Mouse (Mus musculus): ENCODE measurements around the gene Gm16181.

Gm16181 gene

DNA sequence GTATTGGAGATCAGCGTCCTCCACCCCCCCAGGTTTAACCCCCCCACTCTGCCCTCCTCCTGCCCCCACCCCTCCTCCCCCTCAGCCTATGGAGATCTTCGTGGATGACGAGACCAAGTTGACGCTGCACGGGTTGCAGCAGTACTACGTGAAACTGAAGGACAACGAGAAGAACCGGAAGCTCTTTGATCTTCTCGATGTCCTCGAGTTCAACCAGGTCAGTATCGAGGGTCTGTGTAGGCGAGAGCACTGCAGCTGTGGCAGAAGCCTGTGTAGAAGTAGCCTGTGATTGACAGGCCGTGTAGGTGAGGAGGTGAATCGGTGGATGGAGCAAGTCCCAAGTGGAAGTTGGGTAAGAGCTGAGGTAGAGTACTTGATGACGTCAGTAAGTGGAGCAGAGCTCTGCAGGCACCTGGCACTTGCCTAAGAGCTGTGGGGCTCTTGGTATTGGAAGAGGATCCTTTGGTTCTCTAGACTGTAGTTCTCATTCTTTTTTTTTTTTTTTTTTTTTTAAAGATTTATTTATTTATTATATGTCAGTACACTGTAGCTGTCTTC, 30.6 kb downstream of the Gm16181 start:
- peak; percentile 80 to 90 for DNase-seq

DNA sequence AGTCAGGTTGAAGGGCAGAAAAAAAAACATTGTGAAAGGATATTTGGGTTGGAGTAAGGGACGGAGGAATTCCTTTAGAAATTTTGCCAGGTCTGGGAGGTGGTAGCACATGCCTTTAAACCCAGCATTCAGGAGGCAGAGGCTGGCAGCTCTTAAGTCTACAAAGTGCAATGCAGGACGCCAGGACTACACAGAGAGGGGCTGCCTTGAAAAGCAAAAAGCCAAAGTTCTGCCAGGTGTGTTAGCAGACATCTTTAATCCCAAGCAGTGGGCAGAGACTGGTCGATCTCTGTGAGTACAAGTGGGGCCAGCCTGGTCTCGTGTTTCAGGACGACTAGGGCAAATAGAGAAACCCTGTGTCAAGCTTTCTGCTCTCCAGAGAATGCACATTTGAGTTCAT, 31.3 kb downstream of the Gm16181 start:
- no peak for DNase-seq

DNA sequence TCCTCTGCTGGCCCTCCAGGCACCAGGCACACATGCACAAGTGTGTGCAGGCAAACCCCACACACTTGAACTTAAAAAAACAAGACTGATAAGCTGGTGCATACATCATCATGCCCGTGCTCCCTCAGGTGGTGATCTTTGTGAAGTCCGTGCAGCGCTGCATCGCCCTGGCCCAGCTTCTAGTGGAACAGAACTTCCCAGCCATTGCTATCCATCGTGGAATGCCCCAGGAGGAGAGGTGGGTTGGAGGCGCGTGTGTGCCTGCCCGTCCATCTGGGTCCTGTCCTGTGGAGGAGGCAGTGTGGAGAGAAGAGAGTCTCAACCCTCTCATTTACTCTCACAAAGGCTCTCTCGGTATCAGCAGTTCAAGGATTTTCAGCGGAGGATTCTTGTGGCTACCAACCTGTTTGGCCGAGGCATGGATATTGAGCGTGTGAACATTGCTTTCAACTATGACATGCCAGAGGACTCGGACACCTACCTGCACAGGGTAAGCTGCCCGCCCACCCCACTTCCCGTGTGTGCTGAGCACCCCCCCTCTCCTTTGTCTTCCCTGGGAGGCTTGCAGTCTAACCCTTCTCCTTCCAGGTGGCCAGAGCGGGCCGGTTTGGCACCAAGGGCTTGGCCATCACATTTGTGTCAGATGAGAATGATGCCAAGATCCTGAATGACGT, 32.1 kb downstream of the Gm16181 start:
- DNase-seq = no peak

DNA sequence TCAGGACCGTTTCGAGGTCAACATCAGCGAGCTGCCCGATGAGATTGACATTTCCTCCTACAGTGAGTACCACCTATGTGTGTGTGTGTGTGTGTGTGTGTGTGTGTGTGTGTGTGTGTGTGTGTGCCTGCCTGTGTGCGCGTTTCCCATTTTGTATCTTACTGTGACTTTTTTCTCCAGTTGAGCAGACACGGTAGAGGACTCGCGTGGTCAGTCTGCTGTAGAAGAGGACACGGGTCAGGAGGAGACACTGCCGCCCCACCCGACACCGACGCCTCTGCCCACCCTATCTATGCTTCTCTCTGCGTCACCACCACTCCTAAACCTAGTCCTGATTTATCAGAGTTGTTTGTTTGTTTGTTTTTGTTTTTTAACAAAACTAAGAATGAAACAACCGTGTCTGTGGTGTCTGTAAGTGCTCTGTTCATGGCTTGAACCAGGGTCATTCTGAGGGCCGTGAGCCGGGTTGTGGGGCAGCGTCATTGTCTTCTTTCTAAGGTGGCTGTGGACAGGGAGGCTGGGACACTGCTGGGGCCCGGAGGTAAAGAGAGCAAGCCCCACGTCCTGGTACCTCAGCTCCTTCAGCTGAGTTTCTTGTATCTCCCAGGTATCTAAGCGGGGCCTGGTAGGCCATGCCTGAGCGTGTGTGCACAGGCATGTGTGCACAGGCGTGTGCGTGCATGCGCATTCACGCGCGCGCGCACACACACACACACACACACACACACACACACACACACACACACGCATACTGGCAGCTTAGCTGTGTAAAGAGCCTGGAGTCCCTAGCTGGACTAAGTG, 32.9 kb downstream of the Gm16181 start:
- no peak for DNase-seq

DNA sequence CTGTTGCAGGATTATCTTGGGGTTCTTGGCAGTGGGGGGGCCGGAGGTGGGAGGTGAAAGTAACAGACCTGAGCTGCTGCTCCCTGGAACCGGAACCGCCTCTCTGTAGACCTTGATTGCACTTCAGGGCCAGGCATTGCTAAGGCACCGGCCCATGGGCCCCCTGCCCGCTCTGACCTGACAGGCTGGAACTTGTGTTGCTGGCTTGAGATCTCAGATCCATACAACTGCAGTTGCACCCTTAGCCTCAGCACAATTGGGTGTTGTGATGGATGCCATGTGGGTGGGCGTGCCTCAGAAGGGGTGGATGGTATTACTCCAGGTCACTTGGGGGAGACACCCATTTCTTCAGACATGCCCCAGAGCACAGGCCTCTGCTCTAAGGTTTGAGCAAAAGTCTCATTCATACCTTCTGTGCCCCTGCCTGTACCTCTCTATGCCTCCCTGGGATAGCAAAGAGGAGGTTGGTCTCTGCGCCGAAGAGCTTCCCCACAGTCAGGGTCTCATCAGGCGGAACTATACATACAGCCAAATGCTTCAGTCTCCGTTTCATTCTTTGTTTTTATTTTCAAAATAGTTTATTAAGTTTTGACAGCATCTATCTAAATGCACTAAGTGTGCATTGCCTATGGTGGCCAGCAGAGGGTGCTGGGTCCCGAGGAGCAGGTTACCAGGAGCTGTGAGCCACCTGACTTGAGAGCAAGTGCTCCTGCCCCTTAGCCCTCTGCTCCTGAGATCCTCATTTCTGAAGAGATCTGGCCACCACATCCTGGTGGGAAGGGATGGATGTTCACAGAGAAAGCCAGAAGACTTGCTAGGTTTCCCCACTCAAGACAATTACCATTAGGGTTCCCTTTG, 33.8 kb downstream of the Gm16181 start:
- DNase-seq = peak; percentile 69 to 72

DNA sequence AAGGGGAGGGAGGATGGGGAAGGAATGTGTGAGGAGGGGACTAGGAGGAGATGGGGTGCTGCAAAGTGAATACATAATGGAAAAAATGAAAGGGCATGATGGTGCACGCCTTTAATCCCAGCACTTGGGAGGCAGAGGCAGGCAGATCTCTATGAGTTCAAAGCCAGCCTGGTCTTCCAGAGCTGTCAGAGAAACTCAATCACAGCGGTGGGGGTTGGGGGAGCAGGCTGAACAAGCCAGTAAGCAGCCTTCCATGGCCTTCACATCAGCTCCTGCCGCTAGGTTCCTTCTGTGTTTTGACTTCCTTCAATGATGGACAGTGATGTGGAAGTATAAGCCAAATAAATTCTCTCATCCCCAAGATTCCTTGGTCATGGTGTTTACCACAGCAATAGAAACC, 34.7 kb downstream of the Gm16181 start:
- no peak for DNase-seq

DNA sequence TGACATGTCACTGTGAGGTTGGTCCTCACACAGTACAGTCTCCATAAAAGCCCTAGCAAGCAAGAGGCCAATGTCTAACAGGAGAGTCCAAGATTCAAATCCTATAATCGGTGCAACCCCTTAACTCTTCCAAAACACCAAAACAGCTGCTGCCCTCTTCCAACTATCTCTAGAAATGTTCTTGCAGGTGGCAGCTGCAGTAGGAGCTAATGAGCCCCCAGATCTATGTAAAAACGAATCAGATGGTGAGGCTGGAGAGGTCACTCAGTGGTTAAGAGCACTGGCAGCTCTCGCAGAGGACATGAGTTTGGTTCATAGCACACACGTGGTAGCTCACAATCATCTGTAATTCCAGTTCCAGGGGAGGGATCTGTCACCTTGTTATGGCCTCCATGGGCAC, 35.1 kb downstream of the Gm16181 start:
- no peak for DNase-seq

DNA sequence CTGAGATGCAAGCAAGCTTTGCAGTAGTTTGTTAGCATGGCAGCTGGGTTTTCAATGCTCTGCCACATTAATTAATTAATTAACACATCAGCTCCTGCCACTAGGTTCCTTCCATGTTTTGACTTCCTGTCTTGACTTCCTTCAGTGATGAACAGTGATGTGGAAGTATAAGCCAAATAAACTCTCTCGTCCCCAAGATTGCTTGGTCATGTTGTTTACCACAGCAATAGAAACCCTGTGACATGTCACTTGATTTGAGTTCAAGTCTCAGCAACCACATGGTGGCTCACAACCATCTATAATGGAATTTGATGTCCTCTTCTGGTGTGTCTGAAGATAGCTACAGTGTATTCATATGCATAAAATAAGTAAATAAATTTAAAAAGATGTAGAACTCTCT, 36.7 kb downstream of the Gm16181 start:
- no peak for DNase-seq

DNA sequence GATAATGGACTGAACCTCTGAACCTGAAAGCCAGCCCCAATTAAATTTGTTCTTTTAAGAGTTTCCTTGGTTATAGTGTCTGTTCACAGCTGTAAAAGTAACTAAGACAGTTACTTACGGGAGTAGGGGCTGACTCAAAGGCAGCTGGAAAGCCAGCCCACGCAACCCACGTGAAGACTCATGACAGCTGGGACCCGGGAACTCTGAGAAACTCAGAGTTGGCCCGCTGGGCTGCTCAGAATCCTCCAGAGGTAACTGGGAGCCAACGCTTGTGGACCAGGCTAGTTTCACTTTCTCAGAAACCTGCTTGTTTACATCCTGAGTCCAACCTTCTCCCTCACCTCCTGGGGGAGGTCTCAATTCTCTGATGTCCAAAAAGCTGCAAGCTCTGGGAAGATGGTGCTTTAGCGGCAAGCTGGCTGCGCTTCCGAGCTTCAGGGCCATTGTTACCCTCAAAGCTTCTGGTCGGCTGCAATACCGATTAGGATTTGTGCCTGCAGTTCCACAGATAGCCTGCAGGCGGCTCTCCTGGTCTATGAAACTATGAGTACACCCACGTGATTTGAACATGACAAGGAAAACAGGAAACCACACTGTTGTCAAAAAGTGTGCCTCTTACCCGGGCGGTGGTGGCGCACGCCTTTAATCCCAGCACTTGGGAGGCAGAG, 37.3 kb downstream of the Gm16181 start:
- DNase-seq = peak; percentile 96

DNA sequence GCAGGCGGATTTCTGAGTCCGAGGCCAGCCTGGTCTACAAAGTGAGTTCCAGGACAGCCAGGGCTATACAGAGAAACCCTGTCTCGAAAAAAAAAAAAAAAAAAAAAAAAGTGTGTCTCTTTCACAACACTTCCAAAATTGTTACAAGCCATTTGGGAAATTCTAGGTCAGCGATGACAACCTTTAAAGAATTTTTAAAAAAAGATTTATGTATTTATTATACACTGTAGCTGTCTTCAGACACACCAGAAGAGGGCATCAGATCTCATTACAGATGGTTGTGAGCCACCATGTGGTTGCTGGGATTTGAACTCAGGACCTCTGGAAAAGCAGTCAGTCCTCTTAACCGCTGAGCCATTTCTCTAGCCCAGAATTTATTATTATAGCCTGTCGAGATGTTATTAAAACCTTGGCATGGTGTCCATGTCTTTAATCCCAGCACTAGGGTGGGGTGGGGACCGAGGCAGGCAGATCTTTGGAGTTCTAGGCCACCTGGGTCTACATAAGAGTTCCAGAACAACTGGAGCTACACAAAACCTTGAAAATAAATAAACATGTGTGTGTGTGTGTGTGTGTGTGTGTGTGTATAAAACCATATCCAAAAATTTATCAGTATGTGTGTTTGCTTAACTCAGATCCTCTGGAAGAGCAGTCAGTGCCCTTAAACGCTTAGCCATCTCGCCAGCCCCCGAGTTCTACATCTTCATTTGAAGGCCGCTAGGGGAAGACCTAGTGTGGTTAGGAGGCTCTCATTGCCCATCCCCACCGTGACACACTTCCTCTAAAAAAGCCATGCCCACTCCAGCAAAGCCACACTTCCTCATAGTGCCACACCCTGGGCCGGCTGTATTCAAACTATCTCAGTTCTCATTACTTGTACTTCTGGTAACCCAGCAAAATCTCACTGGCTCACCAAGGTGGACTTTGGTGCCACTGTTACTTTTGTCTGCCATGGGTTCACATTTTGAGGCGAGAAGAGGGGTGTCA, 38.2 kb downstream of the Gm16181 start:
- peak; percentile 89 for DNase-seq

DNA sequence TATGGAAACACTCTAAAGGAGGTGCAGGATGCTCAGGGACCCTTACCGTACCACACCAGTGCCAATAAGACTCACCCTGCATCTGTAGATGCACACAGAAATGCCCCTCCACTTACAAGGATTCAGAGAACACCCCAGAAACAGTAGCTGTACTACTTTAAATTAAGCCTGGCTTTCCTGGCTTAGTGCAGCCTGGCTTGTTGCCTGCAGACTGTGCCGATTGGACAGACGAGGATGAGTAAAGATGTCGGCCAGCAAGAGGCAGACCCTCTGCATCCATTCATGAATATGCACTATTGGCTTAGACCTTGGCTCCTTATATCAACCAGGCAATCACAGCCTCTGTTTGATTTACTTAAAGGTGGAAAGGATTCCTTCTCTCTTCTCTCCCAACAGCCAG, 39.0 kb downstream of the Gm16181 start:
- no peak for DNase-seq

DNA sequence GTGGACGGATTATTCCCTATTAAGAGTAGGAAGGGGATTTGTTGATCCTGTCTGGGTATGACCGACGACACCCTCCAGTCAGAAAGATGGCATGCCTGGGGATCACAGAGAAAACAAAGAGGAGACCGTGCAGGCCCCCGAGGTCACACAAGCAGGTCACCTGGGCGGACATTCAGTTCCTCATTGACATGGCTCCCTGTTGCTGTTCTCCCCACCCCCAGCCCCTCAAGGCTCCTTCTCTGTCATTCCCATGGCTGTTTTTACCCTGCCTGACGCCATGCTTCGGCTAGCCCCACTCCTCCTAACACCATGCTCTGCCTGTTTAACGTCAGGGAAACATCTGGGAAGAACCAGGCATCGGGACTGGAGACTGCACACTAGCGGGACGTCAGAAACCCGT, 41.0 kb downstream of the Gm16181 start:
- DNase-seq = no peak

DNA sequence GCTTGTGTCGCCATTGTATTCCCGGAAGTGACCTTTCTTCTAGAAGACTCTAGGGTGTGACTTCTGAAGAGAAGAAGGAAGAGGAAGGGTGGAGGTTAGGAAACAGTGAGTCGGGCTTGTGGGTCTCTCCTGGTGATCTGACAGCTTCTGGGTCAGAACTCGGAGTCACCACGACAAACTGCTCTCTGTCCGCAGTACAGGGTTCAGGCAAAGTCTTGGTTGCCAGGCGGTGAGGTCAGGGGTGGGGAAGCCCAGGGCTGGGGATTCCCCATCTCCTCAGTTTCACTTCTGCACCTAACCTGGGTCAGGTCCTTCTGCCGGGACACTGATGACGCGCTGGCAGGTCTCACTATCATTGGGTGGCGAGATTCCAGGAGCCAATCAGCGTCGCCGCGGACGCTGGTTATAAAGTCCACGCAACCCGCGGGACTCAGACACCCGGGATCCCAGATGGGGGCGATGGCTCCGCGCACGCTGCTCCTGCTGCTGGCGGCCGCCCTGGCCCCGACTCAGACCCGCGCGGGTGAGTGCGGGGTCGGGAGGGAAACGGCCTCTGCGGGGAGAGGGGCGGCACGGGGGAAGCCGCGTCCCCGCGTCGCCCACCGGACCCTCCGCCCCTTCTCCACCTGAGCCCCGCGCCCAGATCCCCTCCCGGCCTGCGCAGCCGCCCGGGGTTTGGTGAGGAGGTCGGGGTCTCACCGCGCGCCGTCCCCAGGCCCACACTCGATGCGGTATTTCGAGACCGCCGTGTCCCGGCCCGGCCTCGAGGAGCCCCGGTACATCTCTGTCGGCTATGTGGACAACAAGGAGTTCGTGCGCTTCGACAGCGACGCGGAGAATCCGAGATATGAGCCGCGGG, 42.3 kb downstream of the Gm16181 start, which contains the start of gene H2-D1:
Gene H2-D1 (plus strand): TSS at position 67 of the 859 bp plus-strand sequence.
- DNase-seq = peak; percentile 99

DNA sequence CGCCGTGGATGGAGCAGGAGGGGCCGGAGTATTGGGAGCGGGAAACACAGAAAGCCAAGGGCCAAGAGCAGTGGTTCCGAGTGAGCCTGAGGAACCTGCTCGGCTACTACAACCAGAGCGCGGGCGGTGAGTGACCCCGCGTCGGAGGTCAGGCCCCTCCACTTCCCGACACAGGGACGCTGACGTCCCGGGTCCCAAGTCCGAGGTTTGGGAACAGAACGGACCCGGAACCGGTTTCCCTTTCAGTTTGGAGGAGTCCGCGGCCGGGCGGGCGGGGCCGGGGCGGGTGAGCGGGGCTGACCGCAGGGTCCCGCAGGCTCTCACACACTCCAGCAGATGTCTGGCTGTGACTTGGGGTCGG, 42.9 kb downstream of the Gm16181 start:
- peak in 1 of 2 experiments; percentile 56 for DNase-seq

DNA sequence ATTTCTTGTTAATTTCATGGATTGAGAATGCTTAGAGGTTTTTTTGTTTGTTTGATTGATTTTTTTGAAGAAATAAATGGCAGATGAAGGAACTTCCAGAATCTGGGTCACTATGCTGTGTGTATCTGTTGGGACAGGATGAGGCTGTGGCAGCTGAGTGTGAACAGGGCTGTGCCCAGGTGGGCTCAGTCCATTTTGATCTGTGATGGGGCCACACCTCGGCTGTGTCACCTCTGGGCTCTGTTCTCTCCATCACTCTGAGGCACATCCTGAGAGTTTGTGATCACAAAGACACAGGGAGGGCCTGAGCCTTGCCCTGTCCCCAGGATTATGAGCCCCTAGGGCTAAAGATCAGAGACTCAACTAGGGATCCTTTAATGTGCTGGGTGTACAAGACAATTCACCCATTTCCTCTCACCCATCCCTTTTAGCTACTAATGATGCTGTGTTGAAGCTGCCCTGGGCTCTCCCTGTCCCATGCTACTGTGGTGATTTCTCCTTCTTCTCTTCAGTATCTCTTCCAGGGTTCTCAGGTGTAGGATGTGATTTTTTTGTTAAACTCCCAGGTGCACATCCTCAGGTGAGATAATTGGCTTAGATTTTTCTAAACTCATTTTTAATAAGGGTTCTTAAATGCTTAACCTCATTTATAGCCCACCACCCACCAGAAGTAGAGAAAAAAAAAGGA, 46.9 kb downstream of the Gm16181 start:
- no peak for DNase-seq

DNA sequence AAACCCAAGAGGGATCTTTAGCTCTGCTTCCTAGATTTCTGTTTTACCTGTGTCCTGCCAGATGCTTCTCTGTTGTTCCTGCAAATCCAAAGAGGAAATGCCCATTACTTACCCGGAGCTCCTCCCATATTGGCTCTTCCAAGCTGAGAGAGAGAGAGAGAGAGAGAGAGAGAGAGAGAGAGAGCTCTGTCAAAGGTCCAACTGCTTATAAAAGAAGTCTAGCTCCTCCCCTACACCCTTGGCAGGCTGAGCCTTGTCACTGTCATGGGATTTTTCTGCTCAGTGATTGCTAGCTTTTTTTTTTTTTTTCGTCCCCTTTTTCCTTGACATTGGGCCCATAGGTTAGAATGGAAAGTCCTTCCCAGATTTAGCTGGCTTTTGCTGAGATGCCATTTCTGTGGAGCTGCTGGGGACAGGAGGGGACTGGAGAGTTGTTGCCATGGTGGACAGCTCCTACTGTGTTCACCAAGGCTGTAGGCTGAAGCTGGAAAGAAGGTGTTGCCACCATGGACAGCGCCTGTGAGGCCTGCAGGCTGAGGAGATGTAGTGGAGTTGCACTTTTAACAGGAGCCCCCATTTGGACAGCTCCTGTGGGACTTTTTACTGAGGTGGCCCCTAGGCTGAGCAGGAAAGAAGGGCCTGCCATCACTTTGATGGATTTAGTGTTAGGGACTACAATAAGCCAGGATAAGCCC, 49.2 kb downstream of the Gm16181 start:
- DNase-seq = no peak

DNA sequence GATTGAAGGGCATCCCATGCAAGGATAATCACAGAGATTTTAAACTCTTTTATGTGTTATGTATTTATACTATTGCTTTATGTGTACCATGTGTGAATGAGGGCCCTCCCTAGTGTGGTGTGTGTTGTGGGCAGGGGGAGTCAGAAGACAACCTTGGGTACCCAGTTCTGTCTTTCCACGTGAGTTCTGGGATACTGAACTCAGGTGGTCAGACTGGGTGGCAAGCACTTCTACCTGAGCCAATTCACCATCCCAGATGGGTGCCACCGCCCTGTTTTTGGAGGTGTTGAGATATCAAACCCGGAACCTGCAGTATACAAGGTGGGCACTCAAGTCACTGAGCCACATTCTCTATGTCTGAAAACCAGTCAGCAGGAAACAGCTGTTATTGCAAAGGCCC, 51.6 kb downstream of the Gm16181 start:
- DNase-seq = no peak
